Mouse (Mus musculus) liver, embryonic 11.5 days (tissue): ENCODE measurements around the gene Pgpep1. TPM values are rescaled to one million over a fixed set of nuclear protein-coding genes. Genes with fewer than 3 reads are reported as not detected.
A peak's percentile ranks its signal among the peaks of the same experiment; 100 is the strongest.

ENCODE experiments used
- ATAC-seq: fragments of 200-750 bp; cut with Nextera tagmentation; replicated peaks from 2 replicates; pipeline ENCODE4 v1.8.0; 2017; ENCODE audit warnings: moderate number of reproducible peaks, mild to moderate bottlenecking, moderate TSS enrichment, moderate library complexity; ENCODE audit not compliant: low FRiP score
- DNase-seq: peaks from one replicate; pipeline ENCODE4 v3.0.0-alpha.2; 2017; ENCODE audit warnings: low spot score
- H3K27ac ChIP-seq: fragments of 300-500 bp; sonication (generic); 2 replicates; pipeline ENCODE4 v1.5.1; 2014; ENCODE audit warnings: mild to moderate bottlenecking, low read depth, low read length, control low read depth
- H3K27me3 ChIP-seq: fragments of 300-500 bp; sonication (generic); replicated peaks from 2 replicates; pipeline ENCODE4 v1.6.1; 2014; ENCODE audit warnings: low read length, mixed read lengths; ENCODE audit not compliant: control insufficient read depth, insufficient read depth
- H3K36me3 ChIP-seq: fragments of 300-500 bp; sonication (generic); 2 replicates; pipeline ENCODE4 v1.6.1; 2014; ENCODE audit warnings: mild to moderate bottlenecking, low read length, moderate library complexity, mixed read lengths; ENCODE audit not compliant: control insufficient read depth, insufficient read depth
- H3K4me1 ChIP-seq: fragments of 300-500 bp; sonication (generic); replicated peaks from 2 replicates; pipeline ENCODE4 v1.6.1; 2014; ENCODE audit warnings: low read length, mixed read lengths; ENCODE audit not compliant: control insufficient read depth, insufficient read depth
- H3K4me2 ChIP-seq: fragments of 300-500 bp; sonication (generic); 2 replicates; pipeline ENCODE4 v1.6.1; 2014; ENCODE audit warnings: mild to moderate bottlenecking, control low read depth, moderate library complexity
- H3K4me3 ChIP-seq: fragments of 300-500 bp; sonication (generic); 2 replicates; pipeline ENCODE4 v1.5.1; 2014; ENCODE audit warnings: low read depth, low read length, control low read depth
- H3K9ac ChIP-seq: fragments of 300-500 bp; sonication (generic); 2 replicates; pipeline ENCODE4 v1.6.1; 2014; ENCODE audit warnings: low read depth, low read length, control low read depth
- H3K9me3 ChIP-seq: fragments of 300-500 bp; sonication (generic); 2 replicates; pipeline ENCODE4 v1.6.1; 2016; ENCODE audit warnings: low read length, inconsistent platforms, mixed read lengths; ENCODE audit not compliant: control insufficient read depth
- WGBS: fragments of 180-500 bp; shearing (Covaris S2); extraction: QIAGEN DNeasy Blood & Tissue Kit; methylation state at CpG from one replicate; pipeline ENCODE4 v1.1.7; 2014; 5-methylcytosine and 5-hydroxymethylcytosine counted together
- polyA plus RNA-seq: library from polyadenylated mRNA; unstranded; fragments of >200 nt; fragmentation: Nextera tagmentation; extraction: Ambion mirVana; gene quantifications from 2 replicates; pipeline ENCODE4 v1.2.1, GENCODE M21; 2014

Pgpep1 gene
- 33.7 and 34.6 TPM in 2 replicates for polyA plus RNA-seq

GRCm38 (mm10) chr8:70660273-70660725 lies at the start of gene Pgpep1:
Gene Pgpep1 (minus strand): TSS chr8:70660388.
- Histone ChIP-seq H3K4me1 (peaks cover 23% of the 10 kb centered on the region), H3K4me3 (peak within 1 kb of the TSS; percentile 83), H3K9me3 (no peaks in the 10 kb centered on the region), H3K4me2 (peak within 1 kb of the TSS; percentile 99), H3K36me3 (no peaks in the 10 kb centered on the region), H3K9ac (peak within 1 kb of the TSS; percentile 71), H3K27me3 (no peaks in the 10 kb centered on the region), H3K27ac (peak within 1 kb of the TSS; percentile 67)
- DNase-seq (no peak), ATAC-seq (peak; percentile 53)
- 4% methylated on average over 14 of the region's 14 CpGs for WGBS

- H3K4me1 ChIP-seq, result no peaks in the 10 kb centered on the region
- H3K27me3 ChIP-seq, result no peaks in the 10 kb centered on the region
- H3K4me3 ChIP-seq, result no peak overlapping the region
- WGBS, result 88% methylated on average over 9 of the region's 9 CpGs
- no peaks in the 10 kb centered on the region for H3K36me3 ChIP-seq
- no peak overlapping the region for H3K9ac ChIP-seq
- ATAC-seq (no peak), DNase-seq (no peak)
- no peak overlapping the region for H3K27ac ChIP-seq
- H3K9me3 ChIP-seq, result no peaks in the 10 kb centered on the region
- no peak overlapping the region for H3K4me2 ChIP-seq
Observed at GRCm38 (mm10) chr8:70709794-70710193, 49.6 kb upstream of the Pgpep1 start.

DNA sequence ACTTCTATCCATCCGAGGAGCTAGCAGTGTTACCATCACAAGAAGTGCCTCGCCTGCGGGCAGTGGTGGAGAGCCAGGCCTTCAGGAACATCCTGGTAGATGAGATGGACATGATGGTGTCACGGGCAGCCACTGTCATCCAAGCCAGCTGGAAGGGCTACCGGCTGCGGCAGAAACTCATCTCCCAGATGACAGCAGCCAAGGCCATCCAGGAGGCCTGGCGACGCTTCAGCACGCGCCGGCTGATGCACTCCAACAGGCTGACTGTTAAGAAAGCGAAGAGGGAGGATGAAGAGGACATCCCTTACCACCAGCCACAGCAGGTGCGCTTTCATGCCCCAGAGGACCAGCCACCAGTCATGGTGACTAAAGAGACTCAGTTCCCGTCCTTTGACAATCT lies 48.1 kb upstream of the Pgpep1 start:
- H3K27ac ChIP-seq, result no peak overlapping the region
- H3K27me3 ChIP-seq, result no peaks in the 10 kb centered on the region
- no peaks in the 10 kb centered on the region for H3K4me1 ChIP-seq
- DNase-seq (no peak), ATAC-seq (no peak)
- H3K36me3 ChIP-seq, result no peaks in the 10 kb centered on the region; the same call in 1 of the 2 replicates
- no peak overlapping the region for H3K4me3 ChIP-seq
- no peaks in the 10 kb centered on the region for H3K9me3 ChIP-seq
- no peak overlapping the region for H3K4me2 ChIP-seq
- WGBS, result 87% methylated on average over 14 of the region's 14 CpGs
- no peak overlapping the region for H3K9ac ChIP-seq

GRCm38 (mm10) chr8:70703287-70703686 lies 43.1 kb upstream of the Pgpep1 start, which contains the start of gene Iqcn:
Gene Iqcn (plus strand): TSS chr8:70703457.
- DNase-seq (no peak), ATAC-seq (no peak)
- Histone ChIP-seq H3K4me3 (no peak within 1 kb of the TSS), H3K36me3 (no peaks in the 10 kb centered on the region; the same call in 1 of the 2 replicates), H3K9ac (no peak within 1 kb of the TSS), H3K9me3 (no peaks in the 10 kb centered on the region), H3K4me2 (no peak within 1 kb of the TSS), H3K4me1 (peaks cover 6% of the 10 kb centered on the region; the same call in 1 of the 2 replicates), H3K27ac (no peak within 1 kb of the TSS), H3K27me3 (no peaks in the 10 kb centered on the region)
- WGBS, result 86% methylated on average over 3 of the region's 3 CpGs

DNA sequence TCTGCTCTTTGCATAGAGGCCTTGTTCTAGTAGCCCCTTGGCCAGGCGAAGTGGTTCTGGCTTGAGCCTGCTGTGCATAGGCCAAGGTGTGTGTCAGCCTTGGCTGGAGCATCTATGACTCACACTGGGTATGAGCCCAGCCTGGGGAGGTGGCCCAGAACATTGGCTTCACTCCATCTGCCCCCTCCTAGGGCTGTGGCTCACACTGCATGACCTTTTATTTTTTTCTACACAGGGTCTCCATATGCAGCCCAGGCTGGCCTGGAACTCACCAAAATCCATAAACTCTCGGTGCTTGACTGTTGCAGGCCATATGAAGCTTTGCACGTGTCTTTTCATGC lies 42.6 kb upstream of the Pgpep1 start:
- ATAC-seq (no peak), DNase-seq (no peak)
- peaks cover 10% of the 10 kb centered on the region for H3K4me1 ChIP-seq
- H3K27ac ChIP-seq, result no peak overlapping the region
- no peak overlapping the region for H3K9ac ChIP-seq
- no peaks in the 10 kb centered on the region for H3K27me3 ChIP-seq
- WGBS, result 67% methylated on average over 3 of the region's 3 CpGs
- H3K36me3 ChIP-seq, result no peaks in the 10 kb centered on the region; the same call in 1 of the 2 replicates
- H3K9me3 ChIP-seq, result no peaks in the 10 kb centered on the region
- H3K4me3 ChIP-seq, result no peak overlapping the region
- H3K4me2 ChIP-seq, result no peak overlapping the region

GRCm38 (mm10) chr8:70701982-70702841 lies 42.0 kb upstream of the Pgpep1 start:
- no peak overlapping the region for H3K9ac ChIP-seq
- DNase-seq, result no peak
- H3K27me3 ChIP-seq, result no peaks in the 10 kb centered on the region
- H3K4me3 ChIP-seq, result no peak overlapping the region
- H3K36me3 ChIP-seq, result no peaks in the 10 kb centered on the region; the same call in 1 of the 2 replicates
- WGBS, result 79% methylated on average over 2 of the region's 2 CpGs
- ATAC-seq, result no peak
- H3K4me1 ChIP-seq, result peaks cover 16% of the 10 kb centered on the region
- H3K9me3 ChIP-seq, result no peaks in the 10 kb centered on the region
- H3K27ac ChIP-seq, result no peak overlapping the region
- H3K4me2 ChIP-seq, result no peak overlapping the region

- no peak for DNase-seq
- no peaks in the 10 kb centered on the region for H3K9me3 ChIP-seq
- peak overlapping the region; percentile 96 for H3K4me3 ChIP-seq
- H3K4me2 ChIP-seq, result peak overlapping the region; percentile 85
- H3K9ac ChIP-seq, result peak overlapping the region; percentile 96
- H3K4me1 ChIP-seq, result peaks cover 21% of the 10 kb centered on the region
- ATAC-seq, result no peak
- H3K27me3 ChIP-seq, result no peaks in the 10 kb centered on the region
- H3K27ac ChIP-seq, result peak overlapping the region; percentile 99; the same call in 1 of the 2 replicates
- WGBS, result 56% methylated on average over 10 of the region's 10 CpGs
- H3K36me3 ChIP-seq, result no peaks in the 10 kb centered on the region; the same call in 1 of the 2 replicates
Observed at GRCm38 (mm10) chr8:70701048-70701981, 41.1 kb upstream of the Pgpep1 start.

- no peaks in the 10 kb centered on the region for H3K27me3 ChIP-seq
- peak; percentile 10 for ATAC-seq
- no peaks in the 10 kb centered on the region; the same call in 1 of the 2 replicates for H3K36me3 ChIP-seq
- H3K4me2 ChIP-seq, result peak overlapping the region; percentile 85
- peak overlapping the region; percentile 96 for H3K4me3 ChIP-seq
- no peaks in the 10 kb centered on the region for H3K9me3 ChIP-seq
- peak overlapping the region; percentile 96 for H3K9ac ChIP-seq
- under 1% methylated on average over 20 of the region's 20 CpGs for WGBS
- peak overlapping the region; percentile 99; the same call in 1 of the 2 replicates for H3K27ac ChIP-seq
- DNase-seq, result peak; percentile 92
- peaks cover 29% of the 10 kb centered on the region for H3K4me1 ChIP-seq
Observed at GRCm38 (mm10) chr8:70700555-70700922, 40.4 kb upstream of the Pgpep1 start.
